Mouse (Mus musculus): ENCODE data around the gene Mypn. TPM values are rescaled to one million over a fixed set of nuclear protein-coding genes. Genes with fewer than 3 reads are reported as not detected.

Gene Mypn
- polyA plus RNA-seq, 1 experiment from 2014 or later, result 0.14 TPM

DNA sequence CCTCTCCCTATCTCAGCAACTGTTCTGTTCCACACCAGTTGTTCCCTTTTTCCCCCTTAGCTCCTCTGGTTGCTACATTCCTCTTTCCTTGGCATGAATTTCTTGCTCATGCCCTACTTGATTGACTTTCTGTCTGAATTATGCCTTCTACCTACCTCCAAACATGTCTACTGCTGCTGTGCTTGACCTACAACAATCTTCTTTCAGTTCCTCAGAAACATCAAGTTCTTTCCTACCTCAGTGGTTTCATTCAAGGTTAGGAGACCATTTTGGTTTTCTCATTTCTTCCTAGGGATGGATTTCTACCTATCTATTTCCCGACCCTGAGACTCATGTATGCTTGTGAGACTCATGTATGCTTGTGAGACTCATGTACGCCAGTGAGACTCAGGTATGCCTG is 36.1 kb upstream of the Mypn start:
- H3K36me3 ChIP-seq (ENCODE audit: control insufficient read depth, insufficient read depth), result no peaks in the 10 kb centered on the region
- H3K9me3 ChIP-seq (ENCODE audit: control insufficient read depth, low read length), result no peaks in the 10 kb centered on the region
- H3K9ac ChIP-seq (replicated peaks; ENCODE audit: low read depth, low read length), result no peak overlapping the region
- ATAC-seq, result no peak
- H3K27me3 ChIP-seq (replicated peaks; ENCODE audit: control insufficient read depth, insufficient read depth, low read length), result no peaks in the 10 kb centered on the region
- H3K4me3 ChIP-seq (replicated peaks; ENCODE audit: low read length), result no peak overlapping the region
- peaks cover 11% of the 10 kb centered on the region for H3K4me1 ChIP-seq (replicated peaks; ENCODE audit: control insufficient read depth, insufficient read depth, low read length)
- no peak overlapping the region for H3K4me2 ChIP-seq (ENCODE audit: low read length)
- H3K27ac ChIP-seq (ENCODE audit: low read length), result no peak overlapping the region
- 81% methylated on average over 2 of the region's 2 CpGs for WGBS

DNA sequence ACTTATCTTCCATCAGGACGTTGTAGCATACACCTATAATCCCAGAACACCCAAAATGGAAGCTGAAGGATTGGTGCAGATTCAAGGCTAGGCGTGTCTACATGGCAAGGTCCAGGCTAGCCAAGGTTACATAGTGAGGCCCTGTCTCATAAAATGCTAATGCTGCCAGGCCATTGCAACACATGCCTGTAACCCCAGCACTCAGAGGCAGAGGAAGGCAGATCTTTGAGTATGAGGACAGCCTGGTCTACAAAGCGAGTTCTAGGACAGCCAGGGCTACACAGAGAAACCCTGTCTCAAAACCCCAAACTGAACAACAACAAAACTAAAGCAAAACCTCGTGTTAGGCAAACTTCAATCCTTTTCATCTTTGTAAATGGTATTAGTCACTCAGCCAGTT is 34.3 kb upstream of the Mypn start:
- H3K4me2 ChIP-seq (ENCODE audit: low read length), result no peak overlapping the region
- H3K9me3 ChIP-seq (ENCODE audit: control insufficient read depth, low read length), result no peaks in the 10 kb centered on the region
- no peaks in the 10 kb centered on the region for H3K36me3 ChIP-seq (ENCODE audit: control insufficient read depth, insufficient read depth)
- peaks cover 8% of the 10 kb centered on the region for H3K4me1 ChIP-seq (replicated peaks; ENCODE audit: control insufficient read depth, insufficient read depth, low read length)
- no peak for ATAC-seq
- H3K4me3 ChIP-seq (replicated peaks; ENCODE audit: low read length), result no peak overlapping the region
- H3K27me3 ChIP-seq (replicated peaks; ENCODE audit: control insufficient read depth, insufficient read depth, low read length), result no peaks in the 10 kb centered on the region
- H3K9ac ChIP-seq (replicated peaks; ENCODE audit: low read depth, low read length), result no peak overlapping the region
- 81% methylated on average over 4 of the region's 4 CpGs for WGBS
- no peak overlapping the region for H3K27ac ChIP-seq (ENCODE audit: low read length)

DNA sequence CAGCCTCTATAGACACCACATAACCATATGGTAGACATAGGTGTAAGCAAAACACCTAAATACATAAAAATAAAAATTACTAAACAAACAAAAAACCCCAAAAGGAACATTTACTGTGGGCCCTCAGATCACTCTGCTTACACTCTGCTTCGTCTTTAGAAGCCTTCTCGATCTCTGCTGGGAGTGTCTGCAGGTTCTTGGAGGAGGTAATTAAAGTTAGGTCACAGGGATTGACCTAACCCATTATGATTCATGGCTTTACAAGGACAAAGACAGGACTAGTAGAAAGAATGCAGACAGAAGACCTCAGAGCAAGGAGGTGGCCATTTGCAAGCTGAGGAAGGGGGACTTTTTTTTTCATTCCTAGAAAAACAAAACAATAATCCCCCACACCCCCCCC is 33.5 kb upstream of the Mypn start:
- no peak overlapping the region for H3K9ac ChIP-seq (replicated peaks; ENCODE audit: low read depth, low read length)
- 48% methylated on average over 2 of the region's 2 CpGs for WGBS
- H3K4me3 ChIP-seq (replicated peaks; ENCODE audit: low read length), result no peak overlapping the region
- no peaks in the 10 kb centered on the region for H3K27me3 ChIP-seq (replicated peaks; ENCODE audit: control insufficient read depth, insufficient read depth, low read length)
- no peaks in the 10 kb centered on the region for H3K4me1 ChIP-seq (replicated peaks; ENCODE audit: control insufficient read depth, insufficient read depth, low read length)
- H3K27ac ChIP-seq (ENCODE audit: low read length), result no peak overlapping the region
- ATAC-seq, result no peak
- no peaks in the 10 kb centered on the region for H3K9me3 ChIP-seq (ENCODE audit: control insufficient read depth, low read length)
- no peak overlapping the region for H3K4me2 ChIP-seq (ENCODE audit: low read length)
- H3K36me3 ChIP-seq (ENCODE audit: control insufficient read depth, insufficient read depth), result no peaks in the 10 kb centered on the region

DNA sequence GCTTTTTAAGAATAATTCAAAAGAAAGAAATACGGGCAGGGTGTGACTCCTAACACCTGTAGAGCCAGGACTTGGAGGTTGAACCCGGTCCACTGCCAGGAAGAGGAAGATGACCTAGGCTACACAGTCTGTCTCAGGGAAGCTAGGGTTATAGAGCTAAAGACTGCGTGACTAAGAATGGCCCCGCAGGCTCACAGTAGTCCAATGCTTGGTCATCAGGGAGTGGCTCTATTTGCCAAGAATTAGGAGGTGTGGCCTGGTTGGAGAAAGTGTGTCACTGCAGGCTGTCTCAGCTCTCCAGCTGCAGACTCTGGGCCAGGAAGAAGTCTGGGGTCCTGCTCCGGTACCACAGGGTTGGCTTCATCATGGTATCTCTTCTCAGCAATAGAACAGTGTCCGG is 32.9 kb upstream of the Mypn start:
- 94% methylated on average over 6 of the region's 6 CpGs for WGBS
- Histone ChIP-seq H3K9me3 (ENCODE audit: control insufficient read depth, low read length) (no peaks in the 10 kb centered on the region), H3K27me3 (replicated peaks; ENCODE audit: control insufficient read depth, insufficient read depth, low read length) (no peaks in the 10 kb centered on the region)

DNA sequence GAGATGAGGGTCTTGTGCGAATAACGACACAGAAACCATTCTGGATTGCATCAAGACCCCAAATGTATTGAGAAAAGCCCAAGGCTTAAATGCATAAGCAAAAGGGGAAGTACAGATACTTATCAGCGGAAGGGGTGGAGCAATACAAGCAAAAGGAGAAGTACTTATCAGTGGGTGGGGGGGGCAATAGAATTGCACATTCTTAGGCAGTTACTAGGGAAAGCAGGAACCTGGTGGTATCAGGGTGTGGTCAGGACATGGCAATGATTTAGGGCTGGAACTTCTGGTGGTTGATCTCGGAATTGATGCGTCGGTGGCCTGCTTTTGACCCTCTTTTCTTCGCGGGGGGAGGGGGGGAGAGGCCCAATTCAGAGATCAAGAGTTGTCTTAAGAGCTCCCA is 32.1 kb upstream of the Mypn start:
- H3K36me3 ChIP-seq (ENCODE audit: control insufficient read depth, insufficient read depth), result no peaks in the 10 kb centered on the region
- no peak for ATAC-seq
- no peak overlapping the region for H3K4me2 ChIP-seq (ENCODE audit: low read length)
- no peaks in the 10 kb centered on the region for H3K27me3 ChIP-seq (replicated peaks; ENCODE audit: control insufficient read depth, insufficient read depth, low read length)
- H3K27ac ChIP-seq (ENCODE audit: low read length), result no peak overlapping the region
- H3K9me3 ChIP-seq (ENCODE audit: control insufficient read depth, low read length), result no peaks in the 10 kb centered on the region
- no peaks in the 10 kb centered on the region for H3K4me1 ChIP-seq (replicated peaks; ENCODE audit: control insufficient read depth, insufficient read depth, low read length)
- no peak overlapping the region for H3K4me3 ChIP-seq (replicated peaks; ENCODE audit: low read length)
- whole genome bisulfite sequencing, result 85% methylated on average over 8 of the region's 8 CpGs
- H3K9ac ChIP-seq (replicated peaks; ENCODE audit: low read depth, low read length), result no peak overlapping the region

More for the DNA sequence above, 32.9 kb upstream of the Mypn start:
- no peak overlapping the region for H3K27ac ChIP-seq (ENCODE audit: low read length)
- no peak overlapping the region for H3K9ac ChIP-seq (replicated peaks; ENCODE audit: low read depth, low read length)
- no peaks in the 10 kb centered on the region for H3K36me3 ChIP-seq (ENCODE audit: control insufficient read depth, insufficient read depth)
- ATAC-seq, result no peak
- no peaks in the 10 kb centered on the region for H3K4me1 ChIP-seq (replicated peaks; ENCODE audit: control insufficient read depth, insufficient read depth, low read length)
- no peak overlapping the region for H3K4me2 ChIP-seq (ENCODE audit: low read length)
- H3K4me3 ChIP-seq (replicated peaks; ENCODE audit: low read length), result no peak overlapping the region

DNA sequence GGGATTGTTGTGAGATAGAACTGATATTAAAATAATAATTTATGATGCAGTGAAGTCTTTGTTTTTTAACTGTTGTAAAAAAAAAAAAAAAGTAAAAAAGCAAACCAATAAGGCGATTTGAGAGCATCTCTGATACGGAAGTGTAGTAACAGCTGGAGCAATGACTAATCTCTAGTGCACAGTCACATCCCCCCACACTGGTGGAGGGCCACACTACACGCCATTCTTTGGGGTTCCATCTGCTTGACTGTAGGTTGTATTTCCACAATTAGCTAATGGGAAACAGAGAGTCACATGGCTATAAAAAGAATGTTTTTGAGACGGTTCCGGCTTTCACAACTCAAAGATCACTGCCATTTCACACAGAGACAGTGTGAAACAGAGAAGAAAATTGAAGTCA is 30.4 kb upstream of the Mypn start:
- H3K9me3 ChIP-seq (ENCODE audit: control insufficient read depth, low read length), result no peaks in the 10 kb centered on the region
- ATAC-seq, result no peak
- no peak overlapping the region for H3K4me3 ChIP-seq (replicated peaks; ENCODE audit: low read length)
- WGBS, result 83% methylated on average over 5 of the region's 5 CpGs
- no peaks in the 10 kb centered on the region for H3K4me1 ChIP-seq (replicated peaks; ENCODE audit: control insufficient read depth, insufficient read depth, low read length)
- no peaks in the 10 kb centered on the region for H3K27me3 ChIP-seq (replicated peaks; ENCODE audit: control insufficient read depth, insufficient read depth, low read length)
- H3K27ac ChIP-seq (ENCODE audit: low read length), result no peak overlapping the region
- H3K36me3 ChIP-seq (ENCODE audit: control insufficient read depth, insufficient read depth), result no peaks in the 10 kb centered on the region
- no peak overlapping the region for H3K9ac ChIP-seq (replicated peaks; ENCODE audit: low read depth, low read length)
- H3K4me2 ChIP-seq (ENCODE audit: low read length), result no peak overlapping the region

DNA sequence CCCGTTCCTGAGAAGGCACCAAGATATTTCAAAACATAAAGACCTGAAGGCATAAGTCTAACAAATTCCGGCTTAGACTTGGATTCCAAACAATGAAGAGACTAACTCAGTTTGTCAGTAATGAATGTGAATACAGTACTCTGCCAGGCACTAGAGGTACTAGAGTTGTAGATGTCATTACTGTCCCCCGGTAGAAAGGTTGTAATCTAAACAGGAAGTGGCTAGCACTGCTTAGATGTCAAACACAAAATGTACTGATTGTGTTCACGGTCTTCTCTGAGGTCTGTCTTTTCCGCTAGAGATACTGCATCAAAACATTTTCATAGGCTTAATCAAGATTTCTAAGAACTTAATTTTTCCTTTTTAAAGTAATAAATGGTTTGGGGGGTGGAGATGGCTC is 27.9 kb upstream of the Mypn start:
- Histone ChIP-seq H3K27me3 (replicated peaks; ENCODE audit: control insufficient read depth, insufficient read depth, low read length) (no peaks in the 10 kb centered on the region), H3K36me3 (ENCODE audit: control insufficient read depth, insufficient read depth) (no peaks in the 10 kb centered on the region), H3K4me1 (replicated peaks; ENCODE audit: control insufficient read depth, insufficient read depth, low read length) (no peaks in the 10 kb centered on the region), H3K9ac (replicated peaks; ENCODE audit: low read depth, low read length) (no peak overlapping the region), H3K4me2 (ENCODE audit: low read length) (no peak overlapping the region), H3K27ac (ENCODE audit: low read length) (no peak overlapping the region), H3K4me3 (replicated peaks; ENCODE audit: low read length) (no peak overlapping the region), H3K9me3 (ENCODE audit: control insufficient read depth, low read length) (no peaks in the 10 kb centered on the region)
- WGBS, result 87% methylated on average over 5 of the region's 5 CpGs
- no peak for ATAC-seq

DNA sequence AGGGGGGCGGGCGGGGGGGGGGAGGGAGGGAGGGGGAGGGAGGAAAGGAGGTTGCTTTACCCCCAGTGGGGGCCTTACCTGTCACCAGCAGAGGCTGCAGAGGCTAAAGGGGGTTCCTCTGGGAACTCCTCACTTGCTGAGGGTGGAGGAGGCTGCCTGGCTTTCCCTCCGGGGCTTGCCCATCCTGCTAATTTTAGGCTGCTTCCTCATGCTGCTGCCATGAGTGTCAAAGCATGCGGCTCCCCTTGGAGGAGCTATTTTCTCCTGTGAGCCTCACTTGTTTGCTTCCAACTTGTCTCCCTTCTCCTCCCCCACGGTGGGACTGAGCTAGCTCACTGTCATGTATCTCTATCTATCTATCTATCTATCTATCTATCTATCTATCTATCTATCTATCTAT is 27.1 kb upstream of the Mypn start:
- Histone ChIP-seq H3K4me2 (ENCODE audit: low read length) (no peak overlapping the region), H3K36me3 (ENCODE audit: control insufficient read depth, insufficient read depth) (no peaks in the 10 kb centered on the region), H3K27me3 (replicated peaks; ENCODE audit: control insufficient read depth, insufficient read depth, low read length) (no peaks in the 10 kb centered on the region), H3K9me3 (ENCODE audit: control insufficient read depth, low read length) (no peaks in the 10 kb centered on the region), H3K27ac (ENCODE audit: low read length) (no peak overlapping the region), H3K9ac (replicated peaks; ENCODE audit: low read depth, low read length) (no peak overlapping the region), H3K4me1 (replicated peaks; ENCODE audit: control insufficient read depth, insufficient read depth, low read length) (no peaks in the 10 kb centered on the region), H3K4me3 (replicated peaks; ENCODE audit: low read length) (no peak overlapping the region)
- WGBS, result 60% methylated on average over 3 of the region's 5 CpGs
- no peak for ATAC-seq

DNA sequence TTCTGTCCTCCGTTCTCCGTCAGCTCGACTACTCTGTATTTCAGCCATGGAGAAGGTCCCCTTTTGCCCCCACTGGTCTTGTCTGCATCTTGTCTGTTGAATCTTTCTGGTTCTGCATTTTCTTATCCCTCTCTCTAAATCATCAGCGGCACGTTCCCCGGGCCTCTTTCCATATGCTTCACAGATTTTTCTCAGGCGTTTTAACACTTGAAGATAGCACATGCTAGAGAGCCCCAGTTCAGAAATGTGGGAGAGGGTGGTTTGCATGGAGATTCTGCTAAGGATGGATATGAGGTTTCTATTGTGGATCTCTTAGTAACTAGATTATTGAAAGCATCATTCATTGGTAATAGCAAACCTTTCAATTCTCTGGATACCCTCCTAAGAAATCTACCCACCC is 26.5 kb upstream of the Mypn start:
- 86% methylated on average over 7 of the region's 7 CpGs for WGBS

DNA sequence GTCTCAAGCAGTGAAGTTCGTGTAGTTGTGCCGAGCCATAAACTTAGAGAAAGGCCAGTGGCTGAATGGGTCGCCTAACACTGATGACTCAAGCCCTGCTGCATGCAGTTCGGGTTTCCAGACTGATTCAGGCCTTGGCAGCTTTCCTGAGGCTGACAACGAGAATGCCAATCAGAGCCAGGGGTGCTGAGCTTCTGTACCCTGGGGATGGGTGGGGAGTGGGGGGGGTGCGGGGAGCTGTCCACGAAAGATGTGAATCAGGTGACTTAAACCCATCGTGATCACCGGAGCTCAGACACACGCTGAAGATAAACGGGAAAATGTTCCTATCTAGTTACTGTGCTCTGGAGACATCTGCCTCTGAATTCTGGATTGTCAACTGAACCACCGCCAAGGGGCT is 20.6 kb upstream of the Mypn start:
- Histone ChIP-seq H3K4me3 (replicated peaks; ENCODE audit: low read length) (no peak overlapping the region), H3K27me3 (replicated peaks; ENCODE audit: control insufficient read depth, insufficient read depth, low read length) (no peaks in the 10 kb centered on the region), H3K4me2 (ENCODE audit: low read length) (no peak overlapping the region), H3K9me3 (ENCODE audit: control insufficient read depth, low read length) (no peaks in the 10 kb centered on the region), H3K27ac (ENCODE audit: low read length) (no peak overlapping the region), H3K36me3 (ENCODE audit: control insufficient read depth, insufficient read depth) (no peaks in the 10 kb centered on the region), H3K4me1 (replicated peaks; ENCODE audit: control insufficient read depth, insufficient read depth, low read length) (no peaks in the 10 kb centered on the region), H3K9ac (replicated peaks; ENCODE audit: low read depth, low read length) (no peak overlapping the region)
- 72% methylated on average over 12 of the region's 12 CpGs for WGBS
- ATAC-seq, result no peak

More for the DNA sequence above, 26.5 kb upstream of the Mypn start:
- Histone ChIP-seq H3K27me3 (replicated peaks; ENCODE audit: control insufficient read depth, insufficient read depth, low read length) (no peaks in the 10 kb centered on the region), H3K36me3 (ENCODE audit: control insufficient read depth, insufficient read depth) (no peaks in the 10 kb centered on the region), H3K4me3 (replicated peaks; ENCODE audit: low read length) (no peak overlapping the region), H3K9ac (replicated peaks; ENCODE audit: low read depth, low read length) (no peak overlapping the region), H3K4me2 (ENCODE audit: low read length) (no peak overlapping the region), H3K27ac (ENCODE audit: low read length) (no peak overlapping the region), H3K4me1 (replicated peaks; ENCODE audit: control insufficient read depth, insufficient read depth, low read length) (no peaks in the 10 kb centered on the region), H3K9me3 (ENCODE audit: control insufficient read depth, low read length) (no peaks in the 10 kb centered on the region)
- no peak for ATAC-seq

Data from forebrain, embryonic 16.5 days (tissue).